Mouse (Mus musculus): ENCODE measurements around the gene Dll4. TPM values are rescaled to one million over a fixed set of nuclear protein-coding genes. Genes with fewer than 3 reads are reported as not detected.
A peak's percentile ranks its signal among the peaks of the same experiment; 100 is the strongest.

The Dll4 gene
- polyA plus RNA-seq, 1 experiment from 2014 or later: 5.5 TPM

- no peak overlapping the region for H3K4me2 ChIP-seq (ENCODE audit: low read length)
- WGBS: 43% methylated on average over 3 of the region's 3 CpGs
- H3K9me3 ChIP-seq (ENCODE audit: control insufficient read depth, low read length): no peaks in the 10 kb centered on the region
- no peaks in the 10 kb centered on the region for H3K36me3 ChIP-seq (ENCODE audit: control insufficient read depth, insufficient read depth)
- H3K4me3 ChIP-seq (replicated peaks; ENCODE audit: low read length): no peak overlapping the region
- ATAC-seq: no peak
- H3K27ac ChIP-seq (ENCODE audit: low read length): no peak overlapping the region
- peaks cover 58% of the 10 kb centered on the region for H3K27me3 ChIP-seq (replicated peaks; ENCODE audit: control insufficient read depth, insufficient read depth, low read length)
- H3K9ac ChIP-seq (replicated peaks; ENCODE audit: low read depth, low read length): no peak overlapping the region
- H3K4me1 ChIP-seq (replicated peaks; ENCODE audit: control insufficient read depth, insufficient read depth, low read length): peaks cover 30% of the 10 kb centered on the region
These were observed 3.7 kb downstream of the Dll4 start for GRCm38 (mm10) chr2:119329123-119329817.

DNA sequence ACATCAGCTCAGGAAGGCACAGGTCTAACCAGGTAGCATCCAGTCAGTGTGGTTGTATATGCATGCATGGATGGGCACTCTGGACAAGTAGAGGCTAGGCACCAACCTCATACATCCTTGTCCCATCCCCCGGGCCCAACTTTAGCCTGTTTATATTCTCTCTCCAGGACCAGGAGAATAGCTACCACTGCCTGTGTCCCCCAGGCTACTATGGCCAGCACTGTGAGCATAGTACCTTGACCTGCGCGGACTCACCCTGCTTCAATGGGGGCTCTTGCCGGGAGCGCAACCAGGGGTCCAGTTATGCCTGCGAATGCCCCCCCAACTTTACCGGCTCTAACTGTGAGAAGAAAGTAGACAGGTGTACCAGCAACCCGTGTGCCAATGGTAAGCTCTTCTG lies 5.2 kb downstream of the Dll4 start:
- Histone ChIP-seq H3K4me2 (ENCODE audit: low read length) (no peak overlapping the region), H3K9ac (replicated peaks; ENCODE audit: low read depth, low read length) (no peak overlapping the region), H3K4me3 (replicated peaks; ENCODE audit: low read length) (no peak overlapping the region), H3K9me3 (ENCODE audit: control insufficient read depth, low read length) (no peaks in the 10 kb centered on the region), H3K4me1 (replicated peaks; ENCODE audit: control insufficient read depth, insufficient read depth, low read length) (peaks cover 15% of the 10 kb centered on the region), H3K27me3 (replicated peaks; ENCODE audit: control insufficient read depth, insufficient read depth, low read length) (peaks cover 51% of the 10 kb centered on the region), H3K36me3 (ENCODE audit: control insufficient read depth, insufficient read depth) (no peaks in the 10 kb centered on the region), H3K27ac (ENCODE audit: low read length) (no peak overlapping the region)
- no peak for ATAC-seq
- WGBS: 94% methylated on average over 8 of the region's 8 CpGs

DNA sequence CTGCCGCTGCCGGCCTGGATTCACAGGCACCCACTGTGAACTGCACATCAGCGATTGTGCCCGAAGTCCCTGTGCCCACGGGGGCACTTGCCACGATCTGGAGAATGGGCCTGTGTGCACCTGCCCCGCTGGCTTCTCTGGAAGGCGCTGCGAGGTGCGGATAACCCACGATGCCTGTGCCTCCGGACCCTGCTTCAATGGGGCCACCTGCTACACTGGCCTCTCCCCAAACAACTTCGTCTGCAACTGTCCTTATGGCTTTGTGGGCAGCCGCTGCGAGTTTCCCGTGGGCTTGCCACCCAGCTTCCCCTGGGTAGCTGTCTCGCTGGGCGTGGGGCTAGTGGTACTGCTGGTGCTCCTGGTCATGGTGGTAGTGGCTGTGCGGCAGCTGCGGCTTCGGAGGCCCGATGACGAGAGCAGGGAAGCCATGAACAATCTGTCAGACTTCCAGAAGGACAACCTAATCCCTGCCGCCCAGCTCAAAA lies 6.6 kb downstream of the Dll4 start:
- Histone ChIP-seq H3K4me3 (replicated peaks; ENCODE audit: low read length) (no peak overlapping the region), H3K9ac (replicated peaks; ENCODE audit: low read depth, low read length) (no peak overlapping the region), H3K27me3 (replicated peaks; ENCODE audit: control insufficient read depth, insufficient read depth, low read length) (peaks cover 43% of the 10 kb centered on the region), H3K9me3 (ENCODE audit: control insufficient read depth, low read length) (no peaks in the 10 kb centered on the region), H3K36me3 (ENCODE audit: control insufficient read depth, insufficient read depth) (no peaks in the 10 kb centered on the region), H3K27ac (ENCODE audit: low read length) (no peak overlapping the region), H3K4me2 (ENCODE audit: low read length) (no peak overlapping the region), H3K4me1 (replicated peaks; ENCODE audit: control insufficient read depth, insufficient read depth, low read length) (peaks cover under 1% of the 10 kb centered on the region)
- ATAC-seq: no peak
- WGBS: 77% methylated on average over 24 of the region's 24 CpGs

GRCm38 (mm10) chr2:119334135-119334534 lies 8.6 kb downstream of the Dll4 start:
- H3K4me3 ChIP-seq (replicated peaks; ENCODE audit: low read length): no peak overlapping the region
- no peaks in the 10 kb centered on the region; the same call in 1 of the 2 replicates for H3K4me1 ChIP-seq (replicated peaks; ENCODE audit: control insufficient read depth, insufficient read depth, low read length)
- 48% methylated on average over 1 of the region's 1 CpGs for WGBS
- no peak overlapping the region for H3K27ac ChIP-seq (ENCODE audit: low read length)
- peaks cover 25% of the 10 kb centered on the region for H3K27me3 ChIP-seq (replicated peaks; ENCODE audit: control insufficient read depth, insufficient read depth, low read length)
- no peak overlapping the region for H3K4me2 ChIP-seq (ENCODE audit: low read length)
- no peaks in the 10 kb centered on the region for H3K9me3 ChIP-seq (ENCODE audit: control insufficient read depth, low read length)
- H3K36me3 ChIP-seq (ENCODE audit: control insufficient read depth, insufficient read depth): no peaks in the 10 kb centered on the region
- no peak overlapping the region for H3K9ac ChIP-seq (replicated peaks; ENCODE audit: low read depth, low read length)
- no peak for ATAC-seq

- no peaks in the 10 kb centered on the region for H3K36me3 ChIP-seq (ENCODE audit: control insufficient read depth, insufficient read depth)
- no peak for ATAC-seq
- H3K4me1 ChIP-seq (replicated peaks; ENCODE audit: control insufficient read depth, insufficient read depth, low read length): no peaks in the 10 kb centered on the region; the same call in 1 of the 2 replicates
- no peak overlapping the region for H3K4me2 ChIP-seq (ENCODE audit: low read length)
- no peak overlapping the region for H3K9ac ChIP-seq (replicated peaks; ENCODE audit: low read depth, low read length)
- no peak overlapping the region for H3K4me3 ChIP-seq (replicated peaks; ENCODE audit: low read length)
- H3K27ac ChIP-seq (ENCODE audit: low read length): no peak overlapping the region
- H3K27me3 ChIP-seq (replicated peaks; ENCODE audit: control insufficient read depth, insufficient read depth, low read length): peaks cover 24% of the 10 kb centered on the region
- H3K9me3 ChIP-seq (ENCODE audit: control insufficient read depth, low read length): no peaks in the 10 kb centered on the region
- WGBS: 77% methylated on average over 7 of the region's 7 CpGs
These were observed 9.5 kb downstream of the Dll4 start for GRCm38 (mm10) chr2:119334964-119335525.

DNA sequence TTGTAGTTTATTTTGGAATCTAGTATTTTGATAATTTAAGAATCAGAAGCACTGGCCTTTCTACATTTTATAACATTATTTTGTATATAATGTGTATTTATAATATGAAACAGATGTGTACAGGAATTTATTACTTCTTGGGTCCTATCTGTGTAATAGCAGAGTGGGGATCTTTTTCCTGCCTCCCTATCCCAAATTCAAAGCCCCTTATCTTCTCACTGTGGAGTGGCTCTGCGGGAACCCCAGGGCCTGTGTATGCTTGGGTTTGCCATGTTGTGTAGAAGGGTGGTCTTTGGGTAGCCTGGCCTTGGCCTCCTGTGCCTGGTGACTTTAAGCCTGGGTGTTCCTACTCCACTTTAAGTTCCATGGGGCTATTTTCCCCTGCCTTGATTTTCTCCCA lies 10.0 kb downstream of the Dll4 start:
- Histone ChIP-seq H3K36me3 (ENCODE audit: control insufficient read depth, insufficient read depth) (no peaks in the 10 kb centered on the region), H3K9me3 (ENCODE audit: control insufficient read depth, low read length) (no peaks in the 10 kb centered on the region), H3K27ac (ENCODE audit: low read length) (no peak overlapping the region), H3K27me3 (replicated peaks; ENCODE audit: control insufficient read depth, insufficient read depth, low read length) (peaks cover 19% of the 10 kb centered on the region), H3K4me1 (replicated peaks; ENCODE audit: control insufficient read depth, insufficient read depth, low read length) (no peaks in the 10 kb centered on the region; the same call in 1 of the 2 replicates), H3K4me3 (replicated peaks; ENCODE audit: low read length) (no peak overlapping the region), H3K4me2 (ENCODE audit: low read length) (no peak overlapping the region), H3K9ac (replicated peaks; ENCODE audit: low read depth, low read length) (no peak overlapping the region)
- no peak for ATAC-seq
- whole genome bisulfite sequencing: 88% methylated on average over 1 of the region's 1 CpGs

DNA sequence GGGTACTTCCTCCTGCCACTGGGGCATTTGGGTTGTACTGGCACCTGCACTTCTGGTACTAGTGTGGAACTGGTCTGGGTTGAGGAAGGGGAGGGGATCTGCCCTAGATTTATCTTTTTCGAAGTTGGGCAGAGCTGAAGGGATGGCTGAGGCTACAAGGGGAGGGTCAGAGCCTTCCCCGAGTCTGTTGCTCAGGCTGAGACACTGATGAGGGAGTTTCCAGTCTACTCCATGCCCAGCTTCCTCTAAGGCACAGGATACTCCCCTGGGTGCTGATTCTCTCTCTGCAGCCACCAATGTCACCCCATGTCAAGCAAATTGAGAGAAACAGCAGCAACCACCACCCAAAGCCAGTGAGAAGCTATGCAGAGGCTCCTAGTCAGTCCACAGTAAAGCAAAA lies 10.4 kb downstream of the Dll4 start:
- H3K9me3 ChIP-seq (ENCODE audit: control insufficient read depth, low read length): no peaks in the 10 kb centered on the region
- H3K27ac ChIP-seq (ENCODE audit: low read length): no peak overlapping the region
- WGBS: 71% methylated on average over 2 of the region's 2 CpGs
- H3K4me3 ChIP-seq (replicated peaks; ENCODE audit: low read length): no peak overlapping the region
- H3K4me1 ChIP-seq (replicated peaks; ENCODE audit: control insufficient read depth, insufficient read depth, low read length): no peaks in the 10 kb centered on the region; the same call in 1 of the 2 replicates
- H3K27me3 ChIP-seq (replicated peaks; ENCODE audit: control insufficient read depth, insufficient read depth, low read length): peaks cover 16% of the 10 kb centered on the region
- no peak for ATAC-seq
- H3K9ac ChIP-seq (replicated peaks; ENCODE audit: low read depth, low read length): no peak overlapping the region
- H3K4me2 ChIP-seq (ENCODE audit: low read length): no peak overlapping the region
- no peaks in the 10 kb centered on the region for H3K36me3 ChIP-seq (ENCODE audit: control insufficient read depth, insufficient read depth)

DNA sequence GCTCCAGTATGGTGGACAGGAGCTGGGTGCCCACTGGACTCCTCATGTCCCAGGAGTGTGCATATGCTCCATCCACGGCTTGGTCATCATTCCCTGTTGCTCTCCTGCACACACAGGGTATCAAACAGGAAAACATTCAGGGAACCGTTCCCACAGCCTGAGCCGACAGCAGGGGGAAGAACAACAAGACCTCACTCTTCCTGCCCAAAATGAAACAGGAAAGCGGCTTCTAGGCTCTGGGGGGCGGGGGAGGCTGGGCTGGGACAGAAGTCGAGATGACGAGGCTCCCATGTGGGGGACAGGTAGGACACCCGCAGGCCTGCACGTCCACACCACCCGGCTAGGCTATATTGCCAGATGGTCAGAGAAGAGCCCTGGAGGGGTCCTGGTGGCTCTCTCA lies 10.9 kb downstream of the Dll4 start:
- H3K27ac ChIP-seq (ENCODE audit: low read length): no peak overlapping the region
- H3K36me3 ChIP-seq (ENCODE audit: control insufficient read depth, insufficient read depth): no peaks in the 10 kb centered on the region
- no peak overlapping the region for H3K4me3 ChIP-seq (replicated peaks; ENCODE audit: low read length)
- H3K4me2 ChIP-seq (ENCODE audit: low read length): no peak overlapping the region
- H3K9me3 ChIP-seq (ENCODE audit: control insufficient read depth, low read length): no peaks in the 10 kb centered on the region
- H3K4me1 ChIP-seq (replicated peaks; ENCODE audit: control insufficient read depth, insufficient read depth, low read length): no peaks in the 10 kb centered on the region; the same call in 1 of the 2 replicates
- no peak overlapping the region for H3K9ac ChIP-seq (replicated peaks; ENCODE audit: low read depth, low read length)
- H3K27me3 ChIP-seq (replicated peaks; ENCODE audit: control insufficient read depth, insufficient read depth, low read length): peaks cover 11% of the 10 kb centered on the region
- no peak for ATAC-seq
- WGBS: 77% methylated on average over 10 of the region's 10 CpGs

DNA sequence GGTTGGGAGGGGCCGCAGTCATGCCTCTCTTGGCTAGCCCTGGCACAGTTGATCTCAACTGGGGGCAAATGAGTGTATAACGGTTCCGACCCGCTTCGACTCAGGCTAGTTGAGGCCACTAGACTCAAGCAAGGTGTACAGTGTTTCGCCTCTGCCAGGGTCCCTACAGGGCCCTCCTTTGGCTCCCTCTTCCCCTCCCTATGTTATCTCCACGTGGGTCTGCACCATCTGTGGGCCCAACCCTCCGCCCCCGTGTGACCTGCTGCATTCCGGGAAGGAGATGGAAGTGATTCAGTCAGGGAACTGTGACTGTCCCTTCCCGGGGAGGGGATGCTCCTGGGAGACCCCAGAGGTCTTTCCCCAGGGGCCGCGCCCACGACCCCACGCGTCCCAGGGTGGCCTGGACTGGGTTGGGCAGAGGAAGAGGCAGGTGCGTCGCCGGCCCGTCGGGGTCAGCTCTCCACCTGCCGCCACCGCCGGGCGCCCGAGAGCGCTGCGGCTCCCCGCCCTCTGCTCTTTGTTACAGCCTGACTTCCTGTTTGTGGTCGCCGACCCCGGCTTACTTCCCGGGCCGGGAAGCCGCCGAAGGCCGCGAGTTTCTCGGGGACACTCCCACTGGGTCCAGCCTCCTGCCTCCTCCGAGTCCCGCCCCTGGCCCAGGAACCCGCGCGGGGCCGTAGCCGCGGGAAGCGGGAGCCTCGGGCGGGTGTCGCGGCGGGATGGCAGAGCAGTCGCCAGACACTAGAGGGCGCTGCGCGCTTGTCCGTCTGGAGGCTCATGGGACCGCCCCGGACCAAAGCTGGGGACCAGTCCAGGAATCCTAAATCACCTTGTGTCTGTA lies 12.1 kb downstream of the Dll4 start:
- Histone ChIP-seq H3K9ac (replicated peaks; ENCODE audit: low read depth, low read length) (peak overlapping the region; percentile 77), H3K4me1 (replicated peaks; ENCODE audit: control insufficient read depth, insufficient read depth, low read length) (no peaks in the 10 kb centered on the region; the same call in 1 of the 2 replicates), H3K36me3 (ENCODE audit: control insufficient read depth, insufficient read depth) (no peaks in the 10 kb centered on the region), H3K4me2 (ENCODE audit: low read length) (peak overlapping the region; percentile 73), H3K4me3 (replicated peaks; ENCODE audit: low read length) (peak overlapping the region; percentile 58), H3K9me3 (ENCODE audit: control insufficient read depth, low read length) (no peaks in the 10 kb centered on the region), H3K27me3 (replicated peaks; ENCODE audit: control insufficient read depth, insufficient read depth, low read length) (0 out of 2 replicates have a peak, but pooled peaks cover 4% of the 10 kb centered on the region), H3K27ac (ENCODE audit: low read length) (peak overlapping the region; percentile 12; the same call in 1 of the 2 replicates)
- ATAC-seq: peak; percentile 89
- 9% methylated on average over 59 of the region's 60 CpGs for WGBS
